Mouse (Mus musculus) forebrain, embryonic 10.5 days (tissue): Measurements from ENCODE around the gene Krt18. TPM values are rescaled to one million over a fixed set of nuclear protein-coding genes. Genes with fewer than 3 reads are reported as not detected.
A peak's percentile ranks its signal among the peaks of the same experiment; 100 is the strongest.
"Not testable (repeated sequence)": the region's sequence is repeated elsewhere in the genome, so short reads cannot be mapped to it uniquely, and the experiment has no call there.

Experiments
- DNase-seq: peaks from one replicate; pipeline ENCODE4 v3.0.0-alpha.2; 2017; ENCODE audit warnings: low spot score; ENCODE audit errors: extremely low spot score
- H3K27ac ChIP-seq: fragments of 300-500 bp; sonication (generic); 2 replicates; pipeline ENCODE4 v1.5.1; 2016; ENCODE audit warnings: mild to moderate bottlenecking
- H3K27me3 ChIP-seq: fragments of 300-500 bp; sonication (generic); 2 replicates; pipeline ENCODE4 v1.6.1; 2016; ENCODE audit warnings: mild to moderate bottlenecking; ENCODE audit not compliant: poor library complexity, severe bottlenecking
- H3K36me3 ChIP-seq: fragments of 300-500 bp; sonication (generic); replicated peaks from 2 replicates; pipeline ENCODE4 v1.6.1; 2016; ENCODE audit warnings: mild to moderate bottlenecking, moderate library complexity
- H3K4me1 ChIP-seq: fragments of 300-500 bp; sonication (generic); 2 replicates; pipeline ENCODE4 v1.6.1; 2016
- H3K4me3 ChIP-seq: fragments of 300-500 bp; sonication (generic); 2 replicates; pipeline ENCODE4 v1.5.1; 2016; ENCODE audit warnings: mild to moderate bottlenecking, moderate library complexity
- H3K9me3 ChIP-seq: fragments of 300-500 bp; sonication (generic); 2 replicates; pipeline ENCODE4 v1.6.1; 2016; ENCODE audit warnings: mild to moderate bottlenecking, moderate library complexity
- WGBS: fragments of 180-500 bp; shearing (Covaris S2); methylation state at CpG from one replicate; pipeline ENCODE4 v1.1.7; 2016; 5-methylcytosine and 5-hydroxymethylcytosine counted together
- polyA plus RNA-seq: library from polyadenylated mRNA; unstranded; fragments of >200 nt; fragmentation: Nextera tagmentation; extraction: Ambion mirVana; gene quantifications from 2 replicates; pipeline ENCODE4 v1.2.1, GENCODE M21; 2016

Krt18 gene
- 34.4 and 37.1 TPM in 2 replicates for polyA plus RNA-seq

DNA sequence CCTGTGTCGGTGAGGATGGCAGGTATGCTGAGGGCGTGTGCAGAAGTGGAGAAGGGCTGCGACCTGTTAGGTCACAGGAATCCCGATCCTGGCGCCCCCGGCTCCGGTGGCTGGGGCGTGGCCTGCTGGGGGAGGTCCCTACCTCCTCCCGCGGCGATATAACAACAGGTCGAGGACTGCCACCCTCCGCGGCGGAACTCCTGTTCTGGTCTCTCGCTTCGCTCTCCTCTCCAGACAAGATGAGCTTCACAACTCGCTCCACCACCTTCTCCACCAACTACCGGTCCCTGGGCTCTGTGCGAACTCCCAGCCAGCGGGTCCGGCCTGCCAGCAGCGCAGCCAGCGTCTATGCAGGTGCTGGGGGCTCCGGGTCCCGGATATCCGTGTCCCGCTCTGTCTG, at the start of gene Krt18:
Gene Krt18, plus strand, starts transcription at position 141 of the 400 bp plus-strand sequence.
- DNase-seq = no peak
- Histone ChIP-seq H3K4me1 (peaks cover 34% of the 10 kb centered on the region), H3K4me3 (peak within 1 kb of the TSS; percentile 52), H3K27me3 (peaks cover 73% of the 10 kb centered on the region), H3K36me3 (peaks cover 6% of the 10 kb centered on the region; the same call in 1 of the 2 replicates), H3K9me3 (no peaks in the 10 kb centered on the region), H3K27ac (peak within 1 kb of the TSS; percentile 72)
- WGBS = 3% methylated on average over 28 of the region's 28 CpGs

DNA sequence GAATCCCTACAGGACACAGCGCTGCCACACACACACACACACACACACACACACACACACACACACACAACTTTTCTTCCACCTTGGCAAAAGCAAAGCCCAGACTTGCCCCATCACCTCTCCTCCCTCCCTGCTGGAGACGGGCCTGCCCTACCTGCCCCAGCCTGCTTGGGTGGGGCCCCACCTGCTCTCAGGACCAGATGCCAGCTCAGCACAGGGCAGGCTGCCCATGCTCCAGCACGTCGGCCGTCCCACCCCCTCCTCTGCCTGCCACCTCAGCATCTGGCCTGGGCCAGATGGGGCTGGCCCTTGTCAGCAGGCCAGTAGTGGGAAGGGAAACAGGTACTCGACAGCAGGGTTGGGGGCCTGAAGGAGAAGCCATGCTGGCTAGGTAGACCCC, 47.1 kb upstream of the Krt18 start:
- Histone ChIP-seq H3K27me3 (peaks cover 24% of the 10 kb centered on the region), H3K4me3 (no peak overlapping the region), H3K9me3 (no peaks in the 10 kb centered on the region), H3K36me3 (no peaks in the 10 kb centered on the region), H3K27ac (peak overlapping the region; percentile 37; the same call in 1 of the 2 replicates), H3K4me1 (peaks cover 34% of the 10 kb centered on the region)
- WGBS = 76% methylated on average over 6 of the region's 6 CpGs
- DNase-seq = no peak

DNA sequence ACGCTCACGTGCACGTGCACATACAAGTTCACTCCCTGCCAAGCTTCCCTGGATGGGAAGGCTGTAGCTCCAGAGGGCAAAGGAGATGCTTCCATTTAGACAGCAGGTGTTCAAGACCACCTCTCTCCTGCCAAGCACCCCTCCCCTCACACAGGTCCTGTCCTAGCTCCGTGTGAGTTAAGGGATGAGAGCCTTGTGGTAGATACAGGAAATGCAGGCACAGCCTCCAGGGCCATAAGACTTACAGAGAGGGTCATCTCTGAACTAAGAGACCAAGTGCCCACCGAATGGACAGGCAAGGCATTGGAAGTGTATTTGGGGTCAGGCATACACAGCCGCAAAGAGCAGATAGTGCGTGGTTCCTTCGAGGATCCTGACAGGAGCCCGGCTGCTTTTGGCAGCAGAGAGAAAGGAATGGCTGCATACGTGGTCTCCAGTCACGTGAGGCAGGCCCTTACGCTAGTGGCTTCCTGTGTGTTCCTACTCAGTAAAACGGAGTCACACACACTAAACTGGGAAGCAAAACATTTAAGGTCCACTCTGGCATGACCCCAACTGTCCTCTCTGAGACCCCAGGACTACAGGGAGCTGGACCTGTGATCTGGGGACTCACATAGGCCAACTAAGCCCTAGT, 44.5 kb upstream of the Krt18 start:
- DNase-seq = no peak

DNA sequence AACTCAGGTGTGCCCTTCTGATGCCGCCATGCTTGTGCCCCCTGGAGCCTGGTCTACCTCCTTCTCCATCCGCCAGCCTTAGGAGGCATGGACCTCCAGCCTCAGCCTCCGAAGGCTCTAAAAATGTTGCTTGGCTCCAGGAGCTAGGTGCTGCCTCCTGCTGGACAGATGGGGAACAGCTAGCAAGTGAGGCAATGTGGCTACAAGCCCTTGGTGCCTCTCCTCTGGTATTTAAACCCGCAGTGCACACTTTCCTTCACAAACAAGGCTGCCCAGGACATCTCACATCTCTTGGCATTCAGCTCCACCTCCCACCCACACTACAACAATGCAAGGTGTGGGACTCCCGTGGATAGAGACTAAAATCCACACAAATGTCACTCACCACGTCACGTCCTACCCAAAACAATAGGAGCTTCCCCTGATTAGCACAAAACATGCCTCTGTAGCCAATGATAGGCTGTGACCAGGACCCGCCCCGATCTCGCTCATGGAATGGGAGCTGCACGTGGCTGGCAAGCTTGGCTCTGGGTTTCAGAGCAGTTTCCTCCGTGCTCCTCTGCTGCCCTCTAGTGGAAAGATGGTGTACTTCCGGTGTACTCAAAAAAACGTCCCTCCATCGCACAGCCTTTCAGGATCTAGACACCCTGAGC, 43.9 kb upstream of the Krt18 start:
- Histone ChIP-seq H3K4me1 (peaks cover 20% of the 10 kb centered on the region), H3K27me3 (0 out of 2 replicates have a peak, but pooled peaks cover 7% of the 10 kb centered on the region), H3K4me3 (peak overlapping the region; percentile 45), H3K36me3 (no peaks in the 10 kb centered on the region), H3K9me3 (no peaks in the 10 kb centered on the region), H3K27ac (peak overlapping the region; percentile 84)
- peak; percentile 97 for DNase-seq
- 4% methylated on average over 15 of the region's 15 CpGs for WGBS

More for the DNA sequence above, 44.5 kb upstream of the Krt18 start:
- H3K27me3 ChIP-seq = peaks cover 12% of the 10 kb centered on the region; the same call in 1 of the 2 replicates
- WGBS = 82% methylated on average over 13 of the region's 13 CpGs
- peak overlapping the region; percentile 45 for H3K4me3 ChIP-seq
- H3K4me1 ChIP-seq = peaks cover 17% of the 10 kb centered on the region
- no peaks in the 10 kb centered on the region for H3K9me3 ChIP-seq
- H3K27ac ChIP-seq = peak overlapping the region; percentile 84
- no peaks in the 10 kb centered on the region for H3K36me3 ChIP-seq

DNA sequence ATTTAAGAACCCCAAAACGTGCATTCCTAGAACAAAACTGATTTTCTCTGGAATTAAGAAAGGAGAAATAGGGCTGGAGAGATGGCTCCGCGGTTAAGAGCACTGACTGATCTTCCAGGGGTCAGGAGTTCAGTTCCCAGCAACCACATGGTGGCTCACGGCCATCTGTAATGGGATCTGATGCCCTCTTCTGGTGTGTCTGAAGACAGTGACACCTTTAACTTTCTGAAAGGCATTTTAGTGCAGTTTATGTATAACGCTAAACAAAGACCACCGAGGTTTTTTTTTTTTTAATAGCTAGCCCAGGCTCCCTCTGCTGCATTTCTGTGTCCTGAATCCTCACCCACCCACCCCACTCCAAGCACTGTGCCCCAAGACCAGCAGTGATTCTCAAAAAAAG, 43.2 kb upstream of the Krt18 start:
- DNase-seq = no peak
- Histone ChIP-seq H3K4me3 (no peak overlapping the region), H3K27ac (peak overlapping the region; percentile 66; the same call in 1 of the 2 replicates), H3K9me3 (no peaks in the 10 kb centered on the region), H3K27me3 (0 out of 2 replicates have a peak, but pooled peaks cover 7% of the 10 kb centered on the region), H3K4me1 (peaks cover 20% of the 10 kb centered on the region), H3K36me3 (no peaks in the 10 kb centered on the region)
- 20% methylated on average over 6 of the region's 6 CpGs for WGBS

DNA sequence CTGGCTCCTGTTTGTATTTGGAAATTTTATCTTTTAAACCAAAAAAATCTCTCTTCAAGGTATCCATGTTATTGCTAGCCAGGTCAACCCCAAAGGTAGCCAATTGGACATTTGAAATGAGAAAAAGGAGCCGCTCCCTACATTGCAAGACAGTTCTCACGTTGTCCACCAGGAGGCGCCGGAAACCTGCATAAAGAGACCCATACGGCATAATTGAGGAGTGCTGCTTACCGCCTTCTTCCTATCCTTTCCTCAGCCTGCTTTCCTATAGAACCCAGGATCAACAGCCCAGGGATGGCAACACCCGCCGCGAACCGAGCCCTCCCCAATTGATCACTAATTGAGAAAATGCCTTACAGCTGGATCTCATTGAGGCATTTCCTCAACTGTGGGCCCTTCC, 39.9 kb upstream of the Krt18 start:
- WGBS = under 1% methylated on average over 10 of the region's 10 CpGs
- no peak overlapping the region for H3K4me3 ChIP-seq
- no peaks in the 10 kb centered on the region for H3K36me3 ChIP-seq
- H3K27ac ChIP-seq = no peak overlapping the region
- peaks cover 16% of the 10 kb centered on the region for H3K27me3 ChIP-seq
- no peaks in the 10 kb centered on the region for H3K9me3 ChIP-seq
- H3K4me1 ChIP-seq = peaks cover 20% of the 10 kb centered on the region
- peak; percentile 86 for DNase-seq

DNA sequence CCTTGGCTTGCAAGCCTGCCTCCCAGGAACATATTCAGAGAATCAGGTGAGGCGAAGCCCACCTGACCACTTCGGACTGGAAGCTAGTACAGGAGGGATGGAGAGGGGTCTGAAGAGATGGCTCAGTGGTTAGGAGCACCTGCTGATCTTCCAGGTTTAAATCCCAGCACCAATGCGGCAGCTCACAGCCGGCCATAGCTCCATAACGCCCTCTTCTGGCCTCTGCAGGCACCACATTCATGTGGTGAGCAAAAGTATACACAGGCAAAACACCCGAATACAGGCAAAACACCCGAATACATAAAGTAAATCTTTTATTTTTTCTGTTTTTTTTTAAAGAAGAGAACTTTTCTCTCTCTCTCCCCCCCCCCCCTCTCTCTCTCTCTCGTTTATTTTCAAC, 39.3 kb upstream of the Krt18 start:
- no peaks in the 10 kb centered on the region for H3K9me3 ChIP-seq
- no peak overlapping the region for H3K27ac ChIP-seq
- no peak for DNase-seq
- peaks cover 16% of the 10 kb centered on the region for H3K4me1 ChIP-seq
- H3K4me3 ChIP-seq = no peak overlapping the region
- no peaks in the 10 kb centered on the region for H3K36me3 ChIP-seq
- H3K27me3 ChIP-seq = peaks cover 16% of the 10 kb centered on the region
- WGBS = 61% methylated on average over 8 of the region's 8 CpGs

DNA sequence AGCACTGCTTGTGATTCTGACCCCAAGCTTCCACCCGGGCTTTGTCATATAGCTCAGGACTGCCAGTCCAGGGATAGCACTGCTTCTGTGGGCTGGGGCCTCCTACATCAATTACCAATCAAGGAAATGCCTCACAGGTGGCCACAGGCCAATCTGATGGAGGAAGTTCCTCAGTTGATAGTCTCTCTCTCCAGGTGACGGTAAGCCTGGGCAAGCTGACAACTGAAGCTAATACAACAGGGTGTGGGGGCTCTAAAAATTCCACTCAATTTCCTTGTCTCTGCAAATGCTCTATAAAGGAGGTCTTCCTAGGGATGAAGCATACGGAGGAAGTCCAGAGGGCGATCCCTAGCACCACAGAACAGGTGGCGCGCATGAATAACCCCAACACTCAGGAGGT, 37.0 kb upstream of the Krt18 start:
- Histone ChIP-seq H3K4me1 (peaks cover 6% of the 10 kb centered on the region), H3K27me3 (peaks cover 23% of the 10 kb centered on the region), H3K9me3 (peaks cover 7% of the 10 kb centered on the region; the same call in 1 of the 2 replicates), H3K36me3 (no peaks in the 10 kb centered on the region), H3K27ac (no peak overlapping the region), H3K4me3 (no peak overlapping the region)
- no peak for DNase-seq
- 94% methylated on average over 6 of the region's 6 CpGs for WGBS

DNA sequence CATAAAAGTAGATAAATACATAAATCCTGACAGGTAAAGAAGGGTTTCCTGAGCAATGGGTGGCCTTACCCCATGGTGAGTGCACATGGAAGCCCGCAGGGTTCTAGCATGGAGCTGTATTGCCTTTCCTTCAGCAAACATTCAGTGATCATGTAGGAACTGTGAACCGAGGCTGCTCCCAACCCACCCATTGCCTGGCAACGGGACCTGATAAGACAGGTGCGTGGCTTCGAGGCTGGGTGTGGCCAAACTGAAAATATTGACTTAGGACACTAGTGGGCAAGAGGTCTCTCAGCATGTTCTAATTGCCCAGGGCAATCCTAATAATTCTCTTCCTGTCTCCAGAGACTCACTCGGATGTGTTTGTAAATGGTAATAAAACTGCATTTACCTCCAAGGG, 33.6 kb upstream of the Krt18 start:
- Histone ChIP-seq H3K27ac (no peak overlapping the region), H3K27me3 (peaks cover 33% of the 10 kb centered on the region), H3K9me3 (peaks cover 7% of the 10 kb centered on the region; the same call in 1 of the 2 replicates), H3K4me1 (peaks cover 8% of the 10 kb centered on the region), H3K4me3 (no peak overlapping the region), H3K36me3 (no peaks in the 10 kb centered on the region)
- DNase-seq = no peak
- WGBS = 91% methylated on average over 6 of the region's 6 CpGs

DNA sequence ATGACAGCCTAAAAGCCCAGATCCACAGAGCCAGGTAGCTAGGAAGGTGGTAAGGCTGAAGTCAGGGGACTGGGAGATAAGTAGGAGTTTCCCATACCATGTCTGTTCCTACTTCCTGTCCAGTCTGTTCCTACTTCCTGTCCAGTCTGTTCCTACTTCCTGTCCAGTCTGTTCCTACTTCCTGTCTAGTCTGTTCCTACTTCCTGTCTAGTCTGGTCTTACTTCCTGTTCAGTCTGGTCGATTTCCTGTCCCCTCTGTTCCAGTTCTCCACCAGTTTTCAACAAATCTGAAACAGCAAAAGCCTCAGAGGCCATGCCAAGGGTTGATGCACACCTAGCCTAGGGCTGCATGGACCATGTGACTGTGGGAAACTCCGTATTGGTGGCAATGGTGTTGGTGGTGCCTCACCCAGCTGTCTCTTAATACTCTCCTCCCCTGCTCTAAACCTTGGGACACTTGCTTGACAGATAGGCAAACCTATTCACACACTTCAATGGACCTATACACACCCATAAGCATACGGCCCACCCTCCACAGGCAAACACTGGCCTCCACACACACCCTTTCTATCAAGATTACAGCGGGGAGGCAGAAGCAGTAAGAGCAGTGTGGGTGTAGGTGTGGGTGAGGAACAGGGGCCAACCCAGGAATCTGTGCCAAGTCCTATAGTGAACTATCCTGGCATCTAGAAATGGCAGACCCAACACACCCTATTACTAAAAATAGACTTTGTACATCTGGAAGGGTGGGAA, 32.3 kb upstream of the Krt18 start:
- no peaks in the 10 kb centered on the region for H3K36me3 ChIP-seq
- WGBS = 83% methylated on average over 4 of the region's 4 CpGs
- peaks cover 7% of the 10 kb centered on the region; the same call in 1 of the 2 replicates for H3K9me3 ChIP-seq
- H3K27ac ChIP-seq = peak overlapping the region; percentile 44
- H3K27me3 ChIP-seq = peaks cover 39% of the 10 kb centered on the region
- H3K4me3 ChIP-seq = no peak overlapping the region
- H3K4me1 ChIP-seq = peaks cover 8% of the 10 kb centered on the region
- no peak for DNase-seq

DNA sequence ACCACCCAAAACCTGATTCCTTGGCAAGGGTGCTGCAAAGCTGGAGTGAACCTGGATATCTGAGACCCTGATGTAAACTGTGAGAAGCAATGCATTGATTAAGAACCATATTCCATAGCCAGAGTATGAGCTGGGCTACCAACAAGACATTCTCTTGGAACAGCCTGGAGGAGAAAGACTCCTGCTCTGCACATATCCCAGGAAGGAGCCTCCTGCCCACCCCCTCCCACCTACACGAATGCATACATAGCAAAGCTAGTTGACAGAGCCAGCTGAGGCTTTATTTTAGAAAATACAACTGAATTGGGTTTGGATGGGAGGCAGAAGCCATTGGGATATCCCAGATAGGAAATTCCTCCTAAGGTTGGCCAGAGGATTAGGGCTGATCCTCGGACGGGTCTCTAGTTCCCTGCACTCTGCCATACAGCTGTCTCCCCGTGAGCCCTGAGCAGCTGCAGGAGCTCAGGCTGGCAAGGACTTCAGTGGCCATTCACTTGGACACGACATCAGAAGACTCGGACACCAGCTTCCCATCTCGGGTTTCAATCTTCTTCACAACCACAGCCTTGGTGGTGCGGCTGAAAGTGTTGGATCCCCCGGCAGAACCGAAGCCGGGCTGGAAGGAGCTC, 31.4 kb upstream of the Krt18 start:
- H3K9me3 ChIP-seq, H3K4me3 ChIP-seq, H3K27ac ChIP-seq, H3K36me3 ChIP-seq, H3K4me1 ChIP-seq, DNase-seq: not testable (repeated sequence)
- 75% methylated on average over 11 of the region's 11 CpGs for WGBS
- peaks cover 48% of the 10 kb centered on the region for H3K27me3 ChIP-seq

DNA sequence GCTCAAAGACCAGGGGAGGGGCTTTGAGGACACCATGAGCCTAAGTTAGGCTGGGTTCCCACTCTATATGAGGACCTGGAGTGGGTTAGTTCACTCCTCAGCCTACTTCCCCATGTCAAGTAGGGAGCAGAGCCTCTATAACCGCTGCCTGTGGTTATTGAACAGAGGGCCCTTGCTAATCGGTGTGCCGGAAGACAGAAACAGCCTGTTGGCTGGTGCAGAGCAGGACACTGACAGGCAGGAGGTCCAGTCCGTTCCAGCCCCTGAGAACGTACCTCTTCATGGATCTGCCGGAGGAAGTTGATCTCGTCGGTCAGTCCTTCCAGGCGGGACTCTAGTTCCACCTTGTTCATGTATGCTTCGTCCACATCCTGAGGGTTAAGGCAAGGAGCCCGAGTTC, 28.8 kb upstream of the Krt18 start:
- 88% methylated on average over 11 of the region's 11 CpGs for WGBS

More for the DNA sequence above, 28.8 kb upstream of the Krt18 start:
- Histone ChIP-seq H3K4me1 (peaks cover 32% of the 10 kb centered on the region), H3K27ac (no peak overlapping the region), H3K9me3 (peaks cover 7% of the 10 kb centered on the region; the same call in 1 of the 2 replicates), H3K36me3 (no peaks in the 10 kb centered on the region), H3K4me3 (no peak overlapping the region), H3K27me3 (peaks cover 62% of the 10 kb centered on the region)
- no peak for DNase-seq
